Mouse (Mus musculus): ENCODE results near the gene Dnajc28. TPM values are rescaled to one million over a fixed set of nuclear protein-coding genes. Genes with fewer than 3 reads are reported as not detected.

Dnajc28 gene
- total RNA-seq, 2 experiments from 2014 or later = 10.4 to 10.8 TPM

- no peak for DNase-seq (ENCODE audit: low spot score in 2 of 2)
Measured at GRCm38 (mm10) chr16:91633641-91634040, 14.8 kb upstream of the Dnajc28 start.

- no peak for DNase-seq (ENCODE audit: low spot score in 2 of 2)
Measured at GRCm38 (mm10) chr16:91632940-91633339, 14.1 kb upstream of the Dnajc28 start.

DNA sequence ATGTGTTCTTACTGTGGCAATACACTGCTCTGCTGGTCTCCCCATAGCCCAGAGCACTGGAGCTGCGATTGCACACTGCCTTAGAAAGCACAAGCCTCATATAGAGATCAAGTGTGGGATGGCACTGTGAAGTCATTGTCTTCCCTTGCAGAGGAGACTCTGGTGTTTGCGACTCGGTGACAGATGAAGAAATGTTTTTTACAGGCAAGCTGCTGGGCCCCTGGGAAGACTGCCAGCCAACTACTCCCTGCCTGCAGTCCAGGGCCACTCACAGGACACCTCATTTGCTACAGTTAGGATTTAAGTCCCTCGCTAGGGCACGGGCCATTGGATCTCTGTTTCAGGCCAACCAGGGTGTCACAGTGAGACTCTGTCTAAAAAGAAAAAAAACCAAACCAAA lies 13.6 kb upstream of the Dnajc28 start:
- DNase-seq (ENCODE audit: low spot score in 2 of 2) = peak in 1 of 2 experiments; percentile 48

DNA sequence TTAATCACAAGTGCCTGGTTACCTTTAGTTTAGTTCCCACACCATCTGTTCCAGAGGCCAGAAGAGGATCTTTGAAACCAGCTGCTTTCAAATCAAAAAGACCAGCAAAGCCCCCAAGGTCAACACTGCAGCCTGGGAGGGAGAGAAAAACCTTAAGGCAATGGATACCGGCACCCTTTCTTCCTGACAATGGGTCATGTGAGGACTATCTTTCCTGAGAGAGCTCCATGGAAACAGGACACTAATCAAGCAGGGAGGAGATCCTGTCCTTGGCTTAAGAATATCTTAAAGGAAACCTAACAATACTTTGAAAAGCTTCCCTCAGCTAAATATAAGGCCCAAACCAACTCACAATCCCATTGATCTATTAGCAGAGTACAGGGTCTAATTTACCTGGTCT lies 11.8 kb upstream of the Dnajc28 start:
- no peak for DNase-seq (ENCODE audit: low spot score in 2 of 2)

DNA sequence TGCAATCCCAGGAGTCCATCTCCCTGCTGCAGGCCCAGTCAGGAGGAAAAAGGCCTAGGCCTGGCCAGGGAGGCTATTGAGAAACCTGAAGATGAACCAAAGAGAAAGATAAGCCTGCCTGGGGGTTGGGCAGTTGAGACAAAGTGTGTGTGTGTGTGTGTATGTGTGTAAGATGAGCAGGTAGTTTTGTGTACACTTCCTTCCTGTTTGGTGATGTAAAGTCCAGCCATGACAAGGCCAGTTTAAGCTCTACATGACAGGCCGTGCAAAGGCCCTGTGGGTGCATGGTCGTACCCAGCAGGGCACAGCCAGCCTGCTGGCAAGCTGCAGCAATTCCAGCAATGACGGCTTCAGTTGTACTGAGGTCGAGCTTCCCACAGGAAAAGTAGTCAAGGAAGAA lies 10.9 kb upstream of the Dnajc28 start:
- DNase-seq (ENCODE audit: low spot score in 2 of 2) = no peak

- no peak for DNase-seq (ENCODE audit: low spot score in 2 of 2)
Measured at GRCm38 (mm10) chr16:91628673-91629072, 9.8 kb upstream of the Dnajc28 start.

DNA sequence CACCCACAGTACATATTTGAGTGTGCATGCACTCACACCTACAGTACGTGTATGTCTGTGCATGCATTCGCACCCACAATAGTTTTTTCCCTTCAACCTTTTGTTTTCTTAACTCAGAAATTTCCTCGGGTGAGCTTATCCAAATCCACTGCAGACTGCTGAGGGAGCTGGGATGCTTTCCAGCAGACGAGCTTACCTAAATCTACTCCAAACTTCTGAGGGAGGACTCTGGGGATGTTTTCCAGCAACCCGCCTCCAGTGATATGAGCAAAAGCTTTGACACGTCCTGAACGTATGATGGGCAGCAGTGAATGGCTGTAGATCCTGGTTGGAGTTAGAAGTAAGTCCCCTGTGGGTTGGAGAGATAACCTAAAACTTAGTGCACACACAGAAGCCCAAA lies 9.0 kb upstream of the Dnajc28 start:
- DNase-seq (ENCODE audit: low spot score in 2 of 2) = no peak

GRCm38 (mm10) chr16:91623074-91623473 lies 4.2 kb upstream of the Dnajc28 start:
- no peak for DNase-seq (ENCODE audit: low spot score in 2 of 2)

DNA sequence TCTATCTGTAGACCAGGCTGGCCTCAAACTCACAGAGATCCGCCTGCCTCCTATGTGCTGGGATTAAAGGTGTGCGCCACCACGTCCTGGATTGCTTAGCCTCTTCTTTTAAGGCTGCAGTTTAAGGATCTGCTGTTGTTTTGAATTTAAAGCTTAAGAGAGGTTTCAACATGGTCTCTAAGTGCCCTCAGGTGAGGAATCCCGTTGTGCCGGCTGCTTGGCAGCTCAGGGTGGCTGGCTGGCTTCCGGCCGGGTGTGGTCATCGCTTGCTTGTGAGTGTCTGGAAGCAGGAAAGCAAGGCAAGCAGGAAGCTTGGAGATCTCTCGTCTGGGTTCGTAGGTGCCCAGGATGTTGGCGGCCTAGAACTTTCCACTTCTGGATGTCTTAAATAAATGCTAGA lies 2.2 kb upstream of the Dnajc28 start:
- no peak for DNase-seq (ENCODE audit: low spot score in 2 of 2)

GRCm38 (mm10) chr16:91620185-91620584 lies 1.4 kb upstream of the Dnajc28 start:
- no peak for DNase-seq (ENCODE audit: low spot score in 2 of 2)

GRCm38 (mm10) chr16:91614552-91614951 lies 4.3 kb downstream of the Dnajc28 start:
- DNase-seq (ENCODE audit: low spot score in 2 of 2) = no peak

GRCm38 (mm10) chr16:91612525-91612924 lies 6.3 kb downstream of the Dnajc28 start:
- DNase-seq (ENCODE audit: low spot score in 2 of 2) = no peak

DNA sequence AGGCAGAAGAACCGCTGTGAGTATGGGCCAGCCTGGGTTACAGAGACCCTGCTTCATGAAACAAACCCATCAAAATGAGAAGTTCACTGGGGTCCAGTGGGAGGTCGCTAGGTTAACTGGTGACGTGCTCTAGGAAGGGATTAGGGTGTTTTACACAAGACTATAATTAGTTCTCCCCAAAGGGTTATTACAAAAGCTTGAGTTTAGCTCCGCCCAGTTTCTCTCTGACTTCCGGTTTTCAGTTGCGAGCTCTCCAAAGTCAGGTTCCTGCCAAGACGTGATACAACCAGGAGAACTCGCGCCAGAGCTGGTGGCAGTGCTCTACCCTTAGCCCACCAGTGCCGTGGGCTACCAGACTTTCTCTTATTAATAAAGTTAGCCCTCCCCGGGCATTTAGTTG lies 7.6 kb downstream of the Dnajc28 start:
- no peak for DNase-seq (ENCODE audit: low spot score in 2 of 2)

- DNase-seq (ENCODE audit: low spot score in 2 of 2) = peak in 1 of 2 experiments; percentile 37
Measured at GRCm38 (mm10) chr16:91609501-91610245, 9.2 kb downstream of the Dnajc28 start.

DNA sequence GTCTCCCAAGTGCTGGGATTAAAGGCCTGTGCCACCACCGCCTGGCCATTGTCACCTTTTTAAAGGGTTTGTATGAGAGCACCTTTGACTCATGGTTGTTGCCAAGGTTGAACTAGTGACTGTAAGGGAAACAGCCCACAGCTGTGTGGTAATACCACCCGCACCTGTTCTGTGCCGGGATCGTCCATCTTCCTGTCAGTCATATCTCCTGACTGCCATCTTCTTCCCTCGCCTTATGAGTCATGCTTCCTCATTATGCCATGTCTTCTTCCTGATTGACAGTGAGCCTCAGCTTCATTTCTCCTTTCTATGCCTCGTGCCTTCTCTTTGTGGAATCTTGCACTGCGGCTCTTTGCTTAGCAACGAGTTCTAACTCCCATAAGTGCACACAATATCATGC lies 11.9 kb downstream of the Dnajc28 start:
- no peak for DNase-seq (ENCODE audit: low spot score in 2 of 2)

GRCm38 (mm10) chr16:91605156-91605555 lies 13.7 kb downstream of the Dnajc28 start:
- DNase-seq (ENCODE audit: low spot score in 2 of 2) = no peak

DNA sequence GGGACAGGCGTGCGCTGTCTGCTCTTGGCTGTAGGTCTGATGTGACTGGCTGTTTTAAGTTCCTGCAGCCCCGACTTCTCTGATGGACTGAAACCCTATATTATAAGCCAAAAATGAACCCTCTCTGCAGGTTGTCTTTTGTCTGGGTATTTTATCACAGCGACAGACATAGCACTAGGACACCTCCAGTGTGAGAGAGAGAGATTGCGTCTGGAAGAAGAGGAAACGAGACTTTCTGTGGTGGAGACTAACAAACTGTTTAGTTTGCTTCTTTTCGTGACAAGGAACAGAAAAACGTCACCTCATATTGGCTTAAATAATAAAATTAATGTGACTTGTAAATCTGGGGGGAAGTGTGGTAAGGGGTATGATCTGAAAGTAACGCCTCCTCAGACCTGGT lies 17.1 kb downstream of the Dnajc28 start:
- no peak for DNase-seq (ENCODE audit: low spot score in 2 of 2)

GRCm38 (mm10) chr16:91601081-91601480 lies 17.7 kb downstream of the Dnajc28 start:
- DNase-seq (ENCODE audit: low spot score in 2 of 2) = no peak

- DNase-seq (ENCODE audit: low spot score in 2 of 2) = no peak
Measured at GRCm38 (mm10) chr16:91599242-91599641, 19.6 kb downstream of the Dnajc28 start.

- DNase-seq (ENCODE audit: low spot score in 2 of 2) = peak; percentile 97 to 99
Measured at GRCm38 (mm10) chr16:91597672-91598010, 21.2 kb downstream of the Dnajc28 start, which contains the start of gene Tmem50b. TSS of gene Tmem50b (minus strand) at chr16:91597800.

DNA sequence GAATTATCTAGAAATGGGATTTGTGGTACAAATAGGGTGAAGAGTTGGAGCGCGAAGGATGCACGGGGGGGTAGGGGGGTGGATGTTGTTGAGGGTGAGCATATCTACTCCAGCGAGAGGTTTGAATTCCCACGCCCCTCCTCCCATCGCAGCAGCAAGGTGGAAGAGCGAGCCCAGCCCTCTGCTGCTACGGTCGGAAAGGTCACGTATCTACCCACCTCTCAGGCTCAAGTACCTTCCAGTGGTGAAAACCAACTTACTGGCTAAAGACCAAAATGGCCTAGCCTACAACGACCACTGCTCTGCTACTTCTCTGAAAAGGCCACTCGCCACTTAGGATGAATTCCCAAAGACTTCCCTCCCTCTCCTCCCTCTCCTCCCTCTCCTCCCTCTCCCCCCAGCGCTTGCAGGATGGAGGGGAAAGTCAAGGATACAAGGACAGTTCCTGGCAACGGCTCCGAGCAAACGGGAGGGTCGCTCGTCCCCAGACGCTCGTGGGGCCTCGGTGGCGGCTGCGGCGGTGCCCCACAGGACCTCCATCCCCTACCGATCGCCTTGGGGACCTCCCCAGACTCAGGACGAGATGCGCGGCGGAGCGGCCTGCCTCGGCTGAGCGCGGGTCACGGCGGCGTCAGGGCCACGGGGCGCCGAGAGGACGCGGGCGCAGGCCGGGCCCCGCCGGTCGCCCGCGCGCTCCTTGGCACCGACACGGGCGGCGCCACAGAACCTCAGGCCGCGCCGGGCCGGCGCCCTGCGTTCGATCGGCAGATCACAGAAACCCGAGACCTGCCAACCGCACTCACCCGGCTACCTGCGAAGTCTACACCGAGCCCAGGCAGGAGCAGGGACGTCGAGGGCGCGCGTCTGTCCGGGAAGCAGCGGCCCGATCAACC lies 21.8 kb downstream of the Dnajc28 start:
- no peak for DNase-seq (ENCODE audit: low spot score in 2 of 2)

DNA sequence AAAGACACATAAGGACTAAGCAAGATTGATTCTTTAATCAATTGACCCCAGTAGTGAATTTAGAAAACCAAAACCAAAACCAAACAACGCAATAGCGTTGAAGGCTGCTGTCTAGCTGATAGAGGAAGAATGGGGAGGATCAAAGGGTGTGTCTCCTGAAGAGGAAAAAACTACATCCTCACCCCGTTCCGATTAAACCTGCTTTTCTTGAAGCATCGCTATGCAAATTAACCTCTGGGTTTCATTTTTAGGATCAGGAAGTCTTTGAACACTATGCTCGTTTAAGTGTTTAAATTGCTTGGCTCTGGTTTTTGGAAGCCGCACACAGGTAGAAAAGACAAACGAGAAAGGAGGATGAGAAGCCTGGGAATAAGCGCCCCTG lies 22.4 kb downstream of the Dnajc28 start:
- DNase-seq (ENCODE audit: low spot score in 2 of 2) = no peak
